Mouse (Mus musculus): ENCODE measurements around the gene Prss56. TPM values are rescaled to one million over a fixed set of nuclear protein-coding genes. Genes with fewer than 3 reads are reported as not detected.

Prss56 gene
- polyA plus RNA-seq, 2 experiments: 0.18 to 0.22 TPM

DNA sequence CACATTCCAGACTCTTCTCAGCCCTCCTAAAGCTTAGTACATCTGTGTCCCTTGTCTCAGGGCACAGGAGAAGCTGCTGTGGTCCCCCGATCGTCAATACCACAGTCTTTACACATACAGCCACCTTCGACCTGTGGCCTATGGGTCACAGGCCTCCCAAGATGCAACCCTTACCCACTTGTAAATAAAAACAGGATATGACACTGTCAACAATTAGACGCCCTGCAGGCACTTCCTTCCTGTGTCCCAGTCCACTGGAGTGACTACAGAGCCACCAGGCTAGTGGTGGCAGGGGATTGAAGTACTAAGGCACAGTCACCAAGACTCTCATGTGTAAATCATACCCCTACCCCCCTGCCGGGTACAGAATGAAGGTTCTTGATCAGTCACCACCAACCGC is 21.9 kb downstream of the Prss56 start:
- no peak for DNase-seq (ENCODE audit: low spot score)
- WGBS: 36% methylated on average over 6 of the region's 6 CpGs
- no peak for TF ChIP-seq POLR2A (IDR thresholded peaks at IDR 0.05; ENCODE audit: borderline replicate concordance, extremely low read depth, insufficient read depth, insufficient read length)
- peak; percentile 33 for ATAC-seq (ENCODE audit: low FRiP score, low read depth)
- H3K4me1 ChIP-seq (ENCODE audit: control insufficient read depth, insufficient read depth, low read length): no peaks in the 10 kb centered on the region
- H3K4me3 ChIP-seq (replicated peaks; ENCODE audit: low read length): no peak overlapping the region
- no peak overlapping the region for H3K4me2 ChIP-seq (replicated peaks; ENCODE audit: low read depth, low read length, severe bottlenecking)
- H3K27ac ChIP-seq (replicated peaks; ENCODE audit: low read depth, low read length): no peak overlapping the region
- H3K9ac ChIP-seq (ENCODE audit: low read depth, low read length, severe bottlenecking): no peak overlapping the region
- H3K36me3 ChIP-seq (ENCODE audit: control insufficient read depth, insufficient read depth, low read length): no peaks in the 10 kb centered on the region
- no peaks in the 10 kb centered on the region; the same call in 1 of the 2 replicates for H3K27me3 ChIP-seq (ENCODE audit: control insufficient read depth, insufficient read depth, low read length)
- H3K9me3 ChIP-seq (ENCODE audit: control insufficient read depth, low read length): no peaks in the 10 kb centered on the region

DNA sequence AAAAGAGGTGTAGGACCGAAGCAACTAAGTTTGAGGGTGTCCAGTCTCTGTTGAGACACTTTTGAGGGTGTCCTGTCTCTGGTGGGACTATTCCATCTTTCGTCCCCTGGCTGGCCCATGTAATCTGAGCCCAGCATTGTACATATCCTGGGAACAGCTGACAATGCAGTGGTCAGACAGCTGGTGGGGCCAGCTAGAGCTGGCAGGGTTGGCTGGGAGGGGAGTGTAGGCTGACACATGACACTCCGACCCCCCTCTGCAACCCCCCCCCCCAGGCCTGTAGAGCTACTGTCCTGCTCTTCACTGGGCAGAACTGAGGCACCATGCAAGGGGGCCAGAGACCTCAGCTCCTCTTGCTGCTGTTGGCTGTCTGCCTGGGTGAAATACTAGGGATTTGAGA is 22.4 kb downstream of the Prss56 start:
- Histone ChIP-seq H3K4me3 (replicated peaks; ENCODE audit: low read length) (no peak overlapping the region), H3K4me2 (replicated peaks; ENCODE audit: low read depth, low read length, severe bottlenecking) (no peak overlapping the region), H3K36me3 (ENCODE audit: control insufficient read depth, insufficient read depth, low read length) (no peaks in the 10 kb centered on the region), H3K9ac (ENCODE audit: low read depth, low read length, severe bottlenecking) (no peak overlapping the region), H3K27ac (replicated peaks; ENCODE audit: low read depth, low read length) (no peak overlapping the region), H3K9me3 (ENCODE audit: control insufficient read depth, low read length) (no peaks in the 10 kb centered on the region), H3K4me1 (ENCODE audit: control insufficient read depth, insufficient read depth, low read length) (no peaks in the 10 kb centered on the region), H3K27me3 (ENCODE audit: control insufficient read depth, insufficient read depth, low read length) (no peaks in the 10 kb centered on the region; the same call in 1 of the 2 replicates)
- 37% methylated on average over 3 of the region's 3 CpGs for WGBS
- DNase-seq (ENCODE audit: low spot score) (peak; percentile 53), ATAC-seq (ENCODE audit: low FRiP score, low read depth) (peak; percentile 87)
- TF ChIP-seq POLR2A (IDR thresholded peaks at IDR 0.05; ENCODE audit: borderline replicate concordance, extremely low read depth, insufficient read depth, insufficient read length): no peak

DNA sequence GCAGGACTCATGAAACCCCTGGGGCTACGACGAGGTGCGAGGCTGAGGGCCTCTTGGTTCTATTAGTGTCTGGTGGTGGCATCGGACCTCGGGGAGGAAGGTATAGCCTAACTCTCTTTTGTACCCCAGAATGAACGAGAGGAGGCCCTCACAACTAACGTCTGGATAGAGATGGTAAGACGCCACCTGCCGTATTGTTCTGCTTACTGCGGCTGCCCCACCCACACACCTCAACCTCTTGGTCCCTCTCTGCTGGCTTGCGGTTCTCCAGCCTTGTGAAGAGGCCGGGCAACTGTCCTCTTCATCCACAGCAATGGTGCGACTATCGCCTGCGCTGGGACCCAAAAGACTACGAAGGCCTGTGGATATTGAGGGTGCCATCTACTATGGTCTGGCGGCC is 23.2 kb downstream of the Prss56 start:
- no peak for TF ChIP-seq POLR2A (IDR thresholded peaks at IDR 0.05; ENCODE audit: borderline replicate concordance, extremely low read depth, insufficient read depth, insufficient read length)
- Histone ChIP-seq H3K4me1 (ENCODE audit: control insufficient read depth, insufficient read depth, low read length) (no peaks in the 10 kb centered on the region), H3K9me3 (ENCODE audit: control insufficient read depth, low read length) (no peaks in the 10 kb centered on the region), H3K4me2 (replicated peaks; ENCODE audit: low read depth, low read length, severe bottlenecking) (no peak overlapping the region; the same call in 1 of the 2 replicates), H3K4me3 (replicated peaks; ENCODE audit: low read length) (no peak overlapping the region), H3K9ac (ENCODE audit: low read depth, low read length, severe bottlenecking) (no peak overlapping the region), H3K27me3 (ENCODE audit: control insufficient read depth, insufficient read depth, low read length) (no peaks in the 10 kb centered on the region; the same call in 1 of the 2 replicates), H3K36me3 (ENCODE audit: control insufficient read depth, insufficient read depth, low read length) (no peaks in the 10 kb centered on the region), H3K27ac (replicated peaks; ENCODE audit: low read depth, low read length) (no peak overlapping the region)
- 0 out of 2 replicates have a peak, but pooled peaks have one; percentile 6 for ATAC-seq (ENCODE audit: low FRiP score, low read depth)
- DNase-seq (ENCODE audit: low spot score): peak; percentile 46
- WGBS: 19% methylated on average over 17 of the region's 17 CpGs

DNA sequence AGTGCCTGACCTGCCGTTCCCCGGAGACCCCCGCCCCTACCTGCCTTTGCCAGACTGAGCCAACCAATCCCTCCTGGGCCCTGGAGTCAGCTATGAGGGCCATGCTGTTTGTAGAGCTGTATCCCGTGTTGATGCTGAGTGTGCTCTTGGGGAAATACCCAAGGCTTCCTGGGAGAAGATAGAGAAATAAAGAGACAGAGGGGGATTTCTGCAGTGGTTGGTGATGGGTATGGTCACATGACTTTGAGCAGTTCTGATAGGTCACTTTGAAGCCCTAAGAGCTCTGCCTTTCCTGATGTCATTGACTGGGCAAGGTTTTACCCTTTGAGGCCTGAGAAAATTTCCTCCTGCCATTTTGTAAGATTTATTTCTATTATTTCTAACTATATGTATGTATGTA is 28.3 kb downstream of the Prss56 start:
- no peaks in the 10 kb centered on the region; the same call in 1 of the 2 replicates for H3K36me3 ChIP-seq (ENCODE audit: control insufficient read depth, insufficient read depth, low read length)
- no peak overlapping the region for H3K9ac ChIP-seq (ENCODE audit: low read depth, low read length, severe bottlenecking)
- H3K27ac ChIP-seq (replicated peaks; ENCODE audit: low read depth, low read length): no peak overlapping the region
- no peak for ATAC-seq (ENCODE audit: low FRiP score, low read depth)
- no peak for TF ChIP-seq POLR2A (IDR thresholded peaks at IDR 0.05; ENCODE audit: borderline replicate concordance, extremely low read depth, insufficient read depth, insufficient read length)
- H3K9me3 ChIP-seq (ENCODE audit: control insufficient read depth, low read length): no peaks in the 10 kb centered on the region
- no peak for DNase-seq (ENCODE audit: low spot score)
- no peak overlapping the region for H3K4me3 ChIP-seq (replicated peaks; ENCODE audit: low read length)
- no peak overlapping the region for H3K4me2 ChIP-seq (replicated peaks; ENCODE audit: low read depth, low read length, severe bottlenecking)
- 87% methylated on average over 4 of the region's 4 CpGs for WGBS
- no peaks in the 10 kb centered on the region; the same call in 1 of the 2 replicates for H3K27me3 ChIP-seq (ENCODE audit: control insufficient read depth, insufficient read depth, low read length)
- peaks cover 15% of the 10 kb centered on the region; the same call in 1 of the 2 replicates for H3K4me1 ChIP-seq (ENCODE audit: control insufficient read depth, insufficient read depth, low read length)

DNA sequence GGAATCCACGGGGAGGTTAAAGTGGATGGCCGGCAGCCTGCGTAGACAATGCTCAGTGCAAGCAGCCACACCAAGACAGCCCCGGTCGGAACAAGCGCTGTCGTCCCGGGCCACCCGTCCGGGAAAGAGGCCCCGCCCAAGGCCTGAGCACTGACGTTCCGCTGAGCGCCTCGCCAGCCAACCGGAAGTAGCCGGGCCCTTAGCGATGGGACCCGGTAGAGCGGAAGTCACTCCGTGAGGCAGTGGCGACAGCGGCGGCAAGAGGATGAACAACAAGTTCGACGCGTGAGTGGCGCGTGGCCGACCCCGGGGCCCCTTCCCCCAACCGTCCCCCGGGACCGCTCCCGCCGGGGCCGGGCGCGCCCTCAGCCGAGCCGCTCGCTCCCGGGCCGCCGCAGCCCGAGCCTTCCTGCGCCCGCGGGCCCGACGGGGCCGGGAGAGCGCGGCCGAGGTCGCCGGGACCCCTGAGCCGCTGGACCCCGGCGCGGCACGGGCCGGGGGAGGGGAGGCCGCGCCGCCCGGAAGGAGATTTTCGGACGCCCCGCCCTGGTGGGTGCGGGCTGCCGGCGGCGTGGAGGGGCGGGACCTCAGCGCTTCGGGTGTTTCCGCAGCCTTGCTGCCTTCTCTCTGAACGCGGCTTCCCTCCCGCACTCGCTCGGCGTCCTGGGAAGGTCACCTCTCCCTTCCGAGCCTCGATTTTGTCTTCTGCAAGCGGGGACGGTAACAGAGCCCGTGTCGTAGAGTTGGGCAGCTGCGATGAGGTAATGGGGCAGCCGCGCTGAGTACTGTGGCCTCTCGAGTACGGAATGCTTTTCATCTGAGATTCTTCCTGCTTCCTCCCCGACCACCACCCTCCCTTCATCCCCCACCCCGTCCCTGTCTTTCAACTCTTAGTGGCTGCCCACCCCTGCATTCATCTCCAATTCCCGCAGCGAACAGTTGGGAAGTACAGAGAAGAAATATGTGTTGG is 30.9 kb downstream of the Prss56 start, which contains the start of gene Eif4e2:
Gene Eif4e2 (plus strand): TSS at position 180 of the 970 bp plus-strand sequence.
- WGBS: under 1% methylated on average over 61 of the region's 99 CpGs
- peaks cover 15% of the 10 kb centered on the region; the same call in 1 of the 2 replicates for H3K4me1 ChIP-seq (ENCODE audit: control insufficient read depth, insufficient read depth, low read length)

More for the DNA sequence above, 30.9 kb downstream of the Prss56 start, which contains the start of gene Eif4e2:
- Histone ChIP-seq H3K27ac (replicated peaks; ENCODE audit: low read depth, low read length) (peak within 1 kb of the TSS; percentile 99), H3K9me3 (ENCODE audit: control insufficient read depth, low read length) (no peaks in the 10 kb centered on the region), H3K36me3 (ENCODE audit: control insufficient read depth, insufficient read depth, low read length) (peaks cover 2% of the 10 kb centered on the region), H3K9ac (ENCODE audit: low read depth, low read length, severe bottlenecking) (peak within 1 kb of the TSS; percentile 99), H3K4me2 (replicated peaks; ENCODE audit: low read depth, low read length, severe bottlenecking) (peak within 1 kb of the TSS; percentile 78), H3K27me3 (ENCODE audit: control insufficient read depth, insufficient read depth, low read length) (no peaks in the 10 kb centered on the region), H3K4me3 (replicated peaks; ENCODE audit: low read length) (peak within 1 kb of the TSS; percentile 80)
- ATAC-seq (ENCODE audit: low FRiP score, low read depth) (peak; percentile 94), DNase-seq (ENCODE audit: low spot score) (peak; percentile 95)
- peak; percentile 89; the same call in 1 of the 2 replicates for TF ChIP-seq POLR2A (IDR thresholded peaks at IDR 0.05; ENCODE audit: borderline replicate concordance, extremely low read depth, insufficient read depth, insufficient read length)

Data from limb, embryonic 14.5 days (tissue).